Mouse (Mus musculus): ENCODE measurements around the gene 4930518I15Rik. TPM values are rescaled to one million over a fixed set of nuclear protein-coding genes. Genes with fewer than 3 reads are reported as not detected.

4930518I15Rik gene
- polyA plus RNA-seq, 1 experiment from 2014 or later, result 2.4 TPM

DNA sequence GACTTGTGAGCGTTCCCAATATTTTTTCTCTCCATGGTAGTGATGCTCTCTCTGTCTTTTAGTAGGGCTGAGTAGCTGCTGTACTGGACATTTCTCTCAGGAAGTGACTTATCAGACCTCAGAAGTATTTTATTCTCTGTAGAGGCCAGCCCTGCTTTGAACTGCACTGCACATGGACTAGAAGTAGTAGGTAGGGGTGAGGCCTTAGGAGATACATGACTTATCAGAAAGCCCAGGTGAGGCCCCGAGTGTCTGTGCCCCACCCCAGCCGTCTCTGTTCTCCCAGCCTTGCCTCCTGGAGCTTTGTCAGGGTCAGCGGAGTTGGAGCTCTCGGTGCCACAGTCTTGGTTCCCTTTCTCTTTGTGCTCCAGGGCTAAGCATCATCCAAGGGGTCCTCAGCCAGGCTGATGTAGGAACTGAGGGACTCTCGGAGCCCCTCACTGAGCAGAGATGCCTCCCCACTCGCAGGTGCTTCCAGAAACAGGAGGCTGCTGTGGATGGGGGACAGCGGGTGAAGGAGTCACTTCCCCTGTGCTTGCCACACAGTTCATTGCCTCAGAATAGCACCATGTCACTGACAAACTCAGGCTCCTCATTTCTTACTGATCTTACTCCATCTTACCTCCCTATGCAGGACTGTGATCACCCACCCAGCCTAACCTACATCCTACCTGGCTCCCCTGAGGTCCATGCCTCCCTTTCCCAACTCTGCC is 16.5 kb upstream of the 4930518I15Rik start:
- H3K9ac ChIP-seq (ENCODE audit: low read length), result no peak overlapping the region
- ATAC-seq (ENCODE audit: low FRiP score, low TSS enrichment) (no peak), DNase-seq (ENCODE audit: low spot score) (no peak)
- H3K4me3 ChIP-seq (ENCODE audit: low read depth, low read length), result no peak overlapping the region
- H3K9me3 ChIP-seq (ENCODE audit: control insufficient read depth, low read length), result no peaks in the 10 kb centered on the region
- WGBS, result 86% methylated on average over 8 of the region's 8 CpGs
- no peak overlapping the region for H3K4me2 ChIP-seq (replicated peaks; ENCODE audit: low read depth)
- no peak overlapping the region for H3K27ac ChIP-seq (replicated peaks)
- H3K36me3 ChIP-seq (ENCODE audit: control insufficient read depth, insufficient read depth, low read length), result peaks cover 12% of the 10 kb centered on the region; the same call in 1 of the 2 replicates
- H3K27me3 ChIP-seq (ENCODE audit: control insufficient read depth, insufficient read depth, low read length), result no peaks in the 10 kb centered on the region
- no peak for TF ChIP-seq EP300 (optimal IDR thresholded peaks at IDR 0.05)
- TF ChIP-seq CTCF (IDR thresholded peaks at IDR 0.05; ENCODE audit: low read depth), result no peak
- H3K4me1 ChIP-seq (replicated peaks; ENCODE audit: control insufficient read depth, insufficient read depth), result no peaks in the 10 kb centered on the region

DNA sequence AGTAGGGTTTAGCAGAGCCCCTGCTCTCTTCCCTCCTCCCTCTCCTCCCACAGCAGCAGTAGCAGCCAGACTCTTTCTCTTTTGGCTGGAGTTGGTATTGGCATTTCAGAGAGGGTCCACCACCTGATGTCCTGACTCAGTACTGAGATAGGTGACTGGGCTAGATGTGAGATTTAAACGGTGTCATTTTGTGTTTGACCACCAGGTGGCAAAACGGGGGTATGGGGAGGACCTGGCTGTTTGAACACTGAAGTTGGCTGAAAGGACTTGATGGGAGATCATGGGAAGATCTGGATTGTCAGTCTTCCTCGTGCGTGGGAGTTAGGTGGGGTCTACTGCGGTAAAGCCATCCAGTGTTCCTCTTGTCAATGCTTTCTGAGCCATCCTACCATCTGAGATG is 15.9 kb upstream of the 4930518I15Rik start:
- DNase-seq (ENCODE audit: low spot score) (peak; percentile 64), ATAC-seq (ENCODE audit: low FRiP score, low TSS enrichment) (peak; percentile 54)
- H3K4me2 ChIP-seq (replicated peaks; ENCODE audit: low read depth), result no peak overlapping the region
- no peaks in the 10 kb centered on the region for H3K4me1 ChIP-seq (replicated peaks; ENCODE audit: control insufficient read depth, insufficient read depth)
- 19% methylated on average over 5 of the region's 5 CpGs for WGBS
- H3K9ac ChIP-seq (ENCODE audit: low read length), result no peak overlapping the region
- H3K27ac ChIP-seq (replicated peaks), result no peak overlapping the region
- H3K27me3 ChIP-seq (ENCODE audit: control insufficient read depth, insufficient read depth, low read length), result no peaks in the 10 kb centered on the region
- no peaks in the 10 kb centered on the region for H3K9me3 ChIP-seq (ENCODE audit: control insufficient read depth, low read length)
- peaks cover 14% of the 10 kb centered on the region; the same call in 1 of the 2 replicates for H3K36me3 ChIP-seq (ENCODE audit: control insufficient read depth, insufficient read depth, low read length)
- H3K4me3 ChIP-seq (ENCODE audit: low read depth, low read length), result no peak overlapping the region
- peak; percentile 88 for TF ChIP-seq CTCF (IDR thresholded peaks at IDR 0.05; ENCODE audit: low read depth)
- no peak for TF ChIP-seq EP300 (optimal IDR thresholded peaks at IDR 0.05)

DNA sequence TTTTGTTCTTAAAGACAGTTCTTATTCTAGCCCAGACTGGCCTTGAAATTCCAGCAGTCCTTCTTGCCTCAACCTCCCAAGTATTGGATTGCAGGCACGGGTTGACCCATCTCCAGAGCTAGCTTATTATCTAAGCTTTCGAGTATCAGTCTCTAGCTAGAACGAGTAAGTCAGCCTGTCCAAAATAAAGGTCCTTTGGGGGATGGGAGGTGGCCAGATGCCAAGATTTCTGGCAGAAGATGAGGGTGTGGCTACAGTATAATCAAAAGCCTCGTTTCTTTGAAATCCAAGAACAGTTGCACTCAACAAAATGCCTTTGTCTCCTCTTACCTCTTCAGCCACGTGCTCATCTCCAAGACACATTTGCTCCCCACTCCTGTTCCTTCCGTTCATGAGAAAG is 12.8 kb upstream of the 4930518I15Rik start:
- 26% methylated on average over 6 of the region's 6 CpGs for WGBS
- H3K36me3 ChIP-seq (ENCODE audit: control insufficient read depth, insufficient read depth, low read length), result peaks cover 15% of the 10 kb centered on the region; the same call in 1 of the 2 replicates

DNA sequence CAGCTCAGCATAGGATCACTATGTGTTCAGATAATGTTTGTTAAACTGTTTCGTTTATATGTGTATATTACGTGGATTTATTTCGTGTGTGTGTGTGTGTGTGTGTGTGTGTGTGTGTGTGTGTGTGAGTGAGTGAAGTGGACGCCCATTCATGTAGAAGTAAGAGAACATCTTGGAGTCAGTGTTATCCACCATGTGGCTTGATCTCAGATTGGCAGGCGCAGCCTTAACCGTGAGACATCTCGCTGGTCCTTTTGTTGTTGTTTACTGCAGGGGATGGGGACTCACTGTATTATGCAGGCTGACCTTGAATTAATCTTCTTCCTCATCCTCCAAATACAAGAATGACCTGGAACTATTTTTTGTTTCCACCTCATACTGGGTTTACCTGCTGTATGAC is 11.8 kb upstream of the 4930518I15Rik start:
- H3K9ac ChIP-seq (ENCODE audit: low read length), result no peak overlapping the region
- H3K27me3 ChIP-seq (ENCODE audit: control insufficient read depth, insufficient read depth, low read length), result no peaks in the 10 kb centered on the region
- TF ChIP-seq EP300 (optimal IDR thresholded peaks at IDR 0.05), result no peak
- no peak for TF ChIP-seq CTCF (IDR thresholded peaks at IDR 0.05; ENCODE audit: low read depth)
- no peak overlapping the region for H3K4me3 ChIP-seq (ENCODE audit: low read depth, low read length)
- WGBS, result 88% methylated on average over 7 of the region's 7 CpGs
- no peak overlapping the region for H3K27ac ChIP-seq (replicated peaks)
- H3K4me2 ChIP-seq (replicated peaks; ENCODE audit: low read depth), result no peak overlapping the region
- no peak for DNase-seq (ENCODE audit: low spot score)
- ATAC-seq (ENCODE audit: low FRiP score, low TSS enrichment), result no peak
- H3K36me3 ChIP-seq (ENCODE audit: control insufficient read depth, insufficient read depth, low read length), result peaks cover 10% of the 10 kb centered on the region; the same call in 1 of the 2 replicates
- H3K4me1 ChIP-seq (replicated peaks; ENCODE audit: control insufficient read depth, insufficient read depth), result no peaks in the 10 kb centered on the region
- no peaks in the 10 kb centered on the region for H3K9me3 ChIP-seq (ENCODE audit: control insufficient read depth, low read length)

More for the DNA sequence above, 12.8 kb upstream of the 4930518I15Rik start:
- Histone ChIP-seq H3K9me3 (ENCODE audit: control insufficient read depth, low read length) (no peaks in the 10 kb centered on the region), H3K4me3 (ENCODE audit: low read depth, low read length) (no peak overlapping the region), H3K27me3 (ENCODE audit: control insufficient read depth, insufficient read depth, low read length) (no peaks in the 10 kb centered on the region), H3K9ac (ENCODE audit: low read length) (peak overlapping the region; percentile 23; the same call in 1 of the 2 replicates), H3K4me1 (replicated peaks; ENCODE audit: control insufficient read depth, insufficient read depth) (no peaks in the 10 kb centered on the region), H3K4me2 (replicated peaks; ENCODE audit: low read depth) (no peak overlapping the region), H3K27ac (replicated peaks) (no peak overlapping the region)
- no peak for ATAC-seq (ENCODE audit: low FRiP score, low TSS enrichment)
- DNase-seq (ENCODE audit: low spot score), result peak; percentile 33
- TF ChIP-seq EP300 (optimal IDR thresholded peaks at IDR 0.05), result no peak
- no peak for TF ChIP-seq CTCF (IDR thresholded peaks at IDR 0.05; ENCODE audit: low read depth)

DNA sequence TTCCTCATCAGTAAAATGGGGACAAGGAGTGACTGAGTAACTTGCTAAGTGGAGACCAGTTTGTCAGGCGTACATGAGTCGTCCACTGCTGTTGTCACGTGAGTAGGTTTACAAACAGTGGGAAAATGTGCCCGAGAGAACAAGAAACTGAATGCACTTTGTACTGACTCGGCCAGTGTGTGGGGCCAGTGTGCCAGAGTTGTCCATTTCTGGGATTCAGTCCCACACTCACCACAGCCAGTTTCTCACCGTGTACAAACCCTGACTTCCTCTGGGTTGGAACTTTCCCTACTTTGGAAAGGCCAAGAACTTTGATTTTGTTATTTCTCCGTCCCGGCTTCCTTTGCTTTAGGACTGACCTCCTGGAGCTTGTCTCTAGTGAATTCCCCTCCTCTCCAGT is 11.2 kb upstream of the 4930518I15Rik start:
- DNase-seq (ENCODE audit: low spot score) (no peak), ATAC-seq (ENCODE audit: low FRiP score, low TSS enrichment) (no peak)
- Histone ChIP-seq H3K27me3 (ENCODE audit: control insufficient read depth, insufficient read depth, low read length) (no peaks in the 10 kb centered on the region), H3K4me2 (replicated peaks; ENCODE audit: low read depth) (no peak overlapping the region), H3K4me3 (ENCODE audit: low read depth, low read length) (no peak overlapping the region), H3K4me1 (replicated peaks; ENCODE audit: control insufficient read depth, insufficient read depth) (0 out of 2 replicates have a peak, but pooled peaks cover 2% of the 10 kb centered on the region), H3K36me3 (ENCODE audit: control insufficient read depth, insufficient read depth, low read length) (peaks cover 7% of the 10 kb centered on the region; the same call in 1 of the 2 replicates), H3K9ac (ENCODE audit: low read length) (no peak overlapping the region), H3K27ac (replicated peaks) (no peak overlapping the region), H3K9me3 (ENCODE audit: control insufficient read depth, low read length) (no peaks in the 10 kb centered on the region)
- TF ChIP-seq CTCF (IDR thresholded peaks at IDR 0.05; ENCODE audit: low read depth), result no peak
- TF ChIP-seq EP300 (optimal IDR thresholded peaks at IDR 0.05), result no peak
- 73% methylated on average over 8 of the region's 8 CpGs for WGBS

DNA sequence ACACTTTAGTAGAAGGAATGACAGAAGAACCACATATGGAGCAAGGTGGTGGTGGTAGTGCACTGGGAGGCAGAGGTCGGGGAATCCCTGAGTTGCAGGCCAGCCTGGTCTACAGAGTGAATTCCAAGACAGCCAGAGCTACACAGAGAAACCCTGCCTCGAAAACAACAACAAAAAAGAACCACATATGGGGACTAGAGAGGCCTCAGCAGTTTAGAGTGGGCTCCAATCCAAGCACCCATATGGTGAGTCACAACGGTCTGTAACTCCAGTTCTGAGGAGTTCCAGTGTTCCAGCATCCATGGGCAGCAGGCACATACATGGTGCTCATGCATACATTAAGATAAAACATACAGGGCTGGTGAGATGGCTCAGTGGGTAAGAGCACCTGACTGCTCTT is 6.7 kb upstream of the 4930518I15Rik start:
- H3K27me3 ChIP-seq (ENCODE audit: control insufficient read depth, insufficient read depth, low read length), result no peaks in the 10 kb centered on the region
- H3K36me3 ChIP-seq (ENCODE audit: control insufficient read depth, insufficient read depth, low read length), result peaks cover 2% of the 10 kb centered on the region; the same call in 1 of the 2 replicates
- WGBS, result 55% methylated on average over 3 of the region's 3 CpGs
- H3K9ac ChIP-seq (ENCODE audit: low read length), result no peak overlapping the region
- 0 out of 2 replicates have a peak, but pooled peaks cover 7% of the 10 kb centered on the region for H3K4me1 ChIP-seq (replicated peaks; ENCODE audit: control insufficient read depth, insufficient read depth)
- H3K27ac ChIP-seq (replicated peaks), result no peak overlapping the region
- no peak for DNase-seq (ENCODE audit: low spot score)
- no peaks in the 10 kb centered on the region for H3K9me3 ChIP-seq (ENCODE audit: control insufficient read depth, low read length)
- H3K4me3 ChIP-seq (ENCODE audit: low read depth, low read length), result no peak overlapping the region
- ATAC-seq (ENCODE audit: low FRiP score, low TSS enrichment), result no peak
- peak overlapping the region; percentile 77; the same call in 1 of the 2 replicates for H3K4me2 ChIP-seq (replicated peaks; ENCODE audit: low read depth)
- TF ChIP-seq CTCF (IDR thresholded peaks at IDR 0.05; ENCODE audit: low read depth), result no peak
- TF ChIP-seq EP300 (optimal IDR thresholded peaks at IDR 0.05), result no peak
